Mouse (Mus musculus): ENCODE data around the gene Arpc5. TPM values are rescaled to one million over a fixed set of nuclear protein-coding genes. Genes with fewer than 3 reads are reported as not detected.

Arpc5 gene
- polyA plus RNA-seq, 1 experiment from 2014 or later: 162 TPM

DNA sequence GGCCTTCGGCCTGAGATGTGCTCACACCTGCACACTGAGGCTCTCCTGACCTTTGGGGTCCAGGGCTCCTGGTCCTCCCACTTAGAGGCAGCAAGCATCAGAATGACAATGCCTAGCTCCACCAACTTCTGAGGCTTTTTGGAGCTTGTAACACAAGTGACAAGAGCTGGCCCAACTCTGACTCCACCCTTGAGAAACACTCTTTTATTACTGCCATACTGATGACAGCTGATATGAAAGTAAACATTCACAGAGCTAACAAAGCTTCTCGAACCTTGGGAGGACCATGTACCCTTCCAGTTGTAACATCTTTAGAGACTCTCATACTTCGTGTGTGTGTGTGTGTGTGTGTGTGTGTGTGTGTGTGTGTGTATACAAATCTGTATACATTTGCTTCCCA, 40.2 kb upstream of the Arpc5 start:
- Histone ChIP-seq H3K27me3 (ENCODE audit: insufficient read depth, low read length) (no peaks in the 10 kb centered on the region), H3K4me3 (ENCODE audit: low read depth, low read length) (no peak overlapping the region), H3K36me3 (replicated peaks; ENCODE audit: insufficient read depth, low read length) (no peaks in the 10 kb centered on the region), H3K4me2 (ENCODE audit: low read depth, low read length) (no peak overlapping the region), H3K9me3 (ENCODE audit: low read length) (no peaks in the 10 kb centered on the region), H3K9ac (replicated peaks) (no peak overlapping the region), H3K4me1 (ENCODE audit: insufficient read depth) (no peaks in the 10 kb centered on the region), H3K27ac (ENCODE audit: low read depth) (no peak overlapping the region)
- 50% methylated on average over 3 of the region's 3 CpGs for WGBS (ENCODE audit: insufficient replicate concordance)
- DNase-seq (no peak), ATAC-seq (no peak)
- TF ChIP-seq EP300 (IDR thresholded peaks at IDR 0.05; ENCODE audit: low read depth): no peak
- no peak for TF ChIP-seq CTCF (IDR thresholded peaks at IDR 0.05; ENCODE audit: low read depth)

DNA sequence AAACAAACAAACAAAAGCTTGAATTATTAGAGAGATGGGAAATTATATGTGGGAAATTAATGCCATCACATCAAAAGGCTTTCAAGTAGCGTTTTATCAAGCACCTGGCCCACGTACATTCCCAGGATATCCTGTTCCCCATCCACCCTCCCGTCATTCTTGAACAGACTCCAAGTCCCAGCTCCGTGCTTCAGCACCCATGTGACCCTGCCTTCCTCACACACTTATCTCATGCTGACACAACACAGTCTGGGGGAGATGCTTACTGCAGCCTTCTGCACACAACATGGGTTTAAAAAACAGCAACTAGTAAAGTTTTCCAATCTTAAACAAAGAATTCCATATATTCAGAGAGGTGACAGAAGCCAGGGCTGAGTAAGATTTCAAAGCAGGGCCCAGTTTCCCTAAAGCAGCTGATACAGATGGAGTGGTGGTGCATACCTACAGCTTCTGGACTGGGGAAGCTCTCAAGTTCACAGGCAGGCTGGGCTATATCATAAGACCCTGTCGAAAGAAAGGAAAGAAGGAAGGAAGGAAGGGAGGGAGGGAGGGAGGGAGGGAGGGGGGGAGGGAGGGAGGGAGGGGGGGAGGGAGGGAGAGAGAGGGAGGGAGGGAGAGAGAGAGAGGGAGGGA, 38.6 kb upstream of the Arpc5 start:
- DNase-seq (no peak), ATAC-seq (no peak; the same call in 1 of the 2 replicates)
- H3K27me3 ChIP-seq (ENCODE audit: insufficient read depth, low read length): no peaks in the 10 kb centered on the region

GRCm38 (mm10) chr1:152738793-152739192, 27.5 kb upstream of the Arpc5 start:
- Histone ChIP-seq H3K4me1 (ENCODE audit: insufficient read depth) (no peaks in the 10 kb centered on the region), H3K9ac (replicated peaks) (no peak overlapping the region), H3K4me3 (ENCODE audit: low read depth, low read length) (no peak overlapping the region), H3K36me3 (replicated peaks; ENCODE audit: insufficient read depth, low read length) (no peaks in the 10 kb centered on the region), H3K9me3 (ENCODE audit: low read length) (no peaks in the 10 kb centered on the region), H3K27ac (ENCODE audit: low read depth) (no peak overlapping the region), H3K27me3 (ENCODE audit: insufficient read depth, low read length) (no peaks in the 10 kb centered on the region), H3K4me2 (ENCODE audit: low read depth, low read length) (no peak overlapping the region)
- TF ChIP-seq EP300 (IDR thresholded peaks at IDR 0.05; ENCODE audit: low read depth): no peak
- TF ChIP-seq CTCF (IDR thresholded peaks at IDR 0.05; ENCODE audit: low read depth): no peak
- ATAC-seq: no peak
- DNase-seq: no peak
- WGBS (ENCODE audit: insufficient replicate concordance): 80% methylated on average over 9 of the region's 9 CpGs

More for the DNA sequence above, 38.6 kb upstream of the Arpc5 start:
- no peak for TF ChIP-seq CTCF (IDR thresholded peaks at IDR 0.05; ENCODE audit: low read depth)
- no peak for TF ChIP-seq EP300 (IDR thresholded peaks at IDR 0.05; ENCODE audit: low read depth)
- Histone ChIP-seq H3K27ac (ENCODE audit: low read depth) (no peak overlapping the region), H3K4me3 (ENCODE audit: low read depth, low read length) (no peak overlapping the region), H3K9ac (replicated peaks) (no peak overlapping the region), H3K4me2 (ENCODE audit: low read depth, low read length) (no peak overlapping the region), H3K4me1 (ENCODE audit: insufficient read depth) (no peaks in the 10 kb centered on the region), H3K9me3 (ENCODE audit: low read length) (no peaks in the 10 kb centered on the region), H3K36me3 (replicated peaks; ENCODE audit: insufficient read depth, low read length) (no peaks in the 10 kb centered on the region)
- WGBS (ENCODE audit: insufficient replicate concordance): 32% methylated on average over 4 of the region's 5 CpGs

DNA sequence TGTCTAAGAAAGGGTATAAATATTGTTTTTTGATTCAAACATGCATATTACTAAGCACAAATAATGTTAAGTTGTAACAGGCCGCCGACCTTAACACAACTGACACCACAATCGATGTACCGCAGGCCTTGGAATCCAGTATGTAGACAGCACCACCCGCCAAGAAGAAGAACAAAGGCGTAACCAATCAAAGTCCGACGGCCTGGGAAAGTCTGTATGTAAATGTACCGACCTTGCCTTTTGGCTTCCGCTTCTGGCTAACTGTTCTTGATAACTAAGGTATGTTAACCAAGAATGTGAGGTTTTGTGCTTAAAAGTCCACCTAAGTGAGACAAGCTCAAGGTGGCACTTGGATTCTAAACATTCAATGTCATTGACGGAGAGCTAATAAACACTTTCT, 27.0 kb upstream of the Arpc5 start:
- no peaks in the 10 kb centered on the region for H3K27me3 ChIP-seq (ENCODE audit: insufficient read depth, low read length)
- no peak overlapping the region for H3K4me3 ChIP-seq (ENCODE audit: low read depth, low read length)
- DNase-seq (no peak), ATAC-seq (no peak)
- H3K27ac ChIP-seq (ENCODE audit: low read depth): no peak overlapping the region
- H3K9me3 ChIP-seq (ENCODE audit: low read length): no peaks in the 10 kb centered on the region
- H3K36me3 ChIP-seq (replicated peaks; ENCODE audit: insufficient read depth, low read length): no peaks in the 10 kb centered on the region
- H3K9ac ChIP-seq (replicated peaks): no peak overlapping the region
- no peak overlapping the region for H3K4me2 ChIP-seq (ENCODE audit: low read depth, low read length)
- TF ChIP-seq CTCF (IDR thresholded peaks at IDR 0.05; ENCODE audit: low read depth): no peak
- TF ChIP-seq EP300 (IDR thresholded peaks at IDR 0.05; ENCODE audit: low read depth): no peak
- no peaks in the 10 kb centered on the region for H3K4me1 ChIP-seq (ENCODE audit: insufficient read depth)
- 87% methylated on average over 11 of the region's 11 CpGs for WGBS (ENCODE audit: insufficient replicate concordance)

- Histone ChIP-seq H3K4me3 (ENCODE audit: low read depth, low read length) (no peak overlapping the region), H3K27ac (ENCODE audit: low read depth) (no peak overlapping the region), H3K4me1 (ENCODE audit: insufficient read depth) (no peaks in the 10 kb centered on the region), H3K36me3 (replicated peaks; ENCODE audit: insufficient read depth, low read length) (no peaks in the 10 kb centered on the region), H3K27me3 (ENCODE audit: insufficient read depth, low read length) (no peaks in the 10 kb centered on the region), H3K4me2 (ENCODE audit: low read depth, low read length) (no peak overlapping the region), H3K9me3 (ENCODE audit: low read length) (no peaks in the 10 kb centered on the region), H3K9ac (replicated peaks) (no peak overlapping the region)
- TF ChIP-seq CTCF (IDR thresholded peaks at IDR 0.05; ENCODE audit: low read depth) (no peak), EP300 (IDR thresholded peaks at IDR 0.05; ENCODE audit: low read depth) (no peak)
- no peak for ATAC-seq
- WGBS (ENCODE audit: insufficient replicate concordance): 65% methylated on average over 15 of the region's 15 CpGs
- DNase-seq: no peak
Observed at GRCm38 (mm10) chr1:152743095-152743826, 23.1 kb upstream of the Arpc5 start.

- TF ChIP-seq CTCF (IDR thresholded peaks at IDR 0.05; ENCODE audit: low read depth) (peak; percentile 76), EP300 (IDR thresholded peaks at IDR 0.05; ENCODE audit: low read depth) (no peak)
- H3K27me3 ChIP-seq (ENCODE audit: insufficient read depth, low read length): no peaks in the 10 kb centered on the region
- H3K4me3 ChIP-seq (ENCODE audit: low read depth, low read length): no peak overlapping the region
- H3K9ac ChIP-seq (replicated peaks): no peak overlapping the region
- H3K27ac ChIP-seq (ENCODE audit: low read depth): no peak overlapping the region
- peak; percentile 76 for DNase-seq
- WGBS (ENCODE audit: insufficient replicate concordance): 13% methylated on average over 5 of the region's 5 CpGs
- no peaks in the 10 kb centered on the region for H3K9me3 ChIP-seq (ENCODE audit: low read length)
- H3K4me2 ChIP-seq (ENCODE audit: low read depth, low read length): no peak overlapping the region
- ATAC-seq: no peak
- no peaks in the 10 kb centered on the region for H3K36me3 ChIP-seq (replicated peaks; ENCODE audit: insufficient read depth, low read length)
- no peaks in the 10 kb centered on the region for H3K4me1 ChIP-seq (ENCODE audit: insufficient read depth)
Observed at GRCm38 (mm10) chr1:152746426-152746825, 19.9 kb upstream of the Arpc5 start.
